Mouse (Mus musculus) adrenal gland, adult 18-20 months (tissue): ENCODE data around the gene Zfp827. TPM values are rescaled to one million over a fixed set of nuclear protein-coding genes. Genes with fewer than 3 reads are reported as not detected.

Source experiments
- DNase-seq, 2 experiments: peaks; one replicate each; pipeline ENCODE4 v3.0.0; 2021 to 2022; ENCODE audit warnings: low spot score in 2 of 2
- long read RNA-seq, 2 experiments: library from polyadenylated mRNA; stranded (forward); transcript quantifications; one replicate each; pipeline ENCODE4 v2.0.0; 2021
- total RNA-seq, 2 experiments: library from RNA; stranded (reverse); gene quantifications; 1 replicate in 1 of 2; 2 replicates in 1 of 2; pipeline ENCODE4 v1.2.3; 2021

Zfp827 gene
- total RNA-seq: 1 to 10 TPM; 6.1 to 6.8 TPM
- long read RNA-seq, experiment 1, partial matches to known transcripts: 0 of 1 reads
- long read RNA-seq, experiment 1, other reads (novel, unspliced or antisense): 1 of 1 reads
- long read RNA-seq, experiment 2, partial matches to known transcripts: 0 of 3 reads
- long read RNA-seq, experiment 2, other reads (novel, unspliced or antisense): 3 of 3 reads

DNA sequence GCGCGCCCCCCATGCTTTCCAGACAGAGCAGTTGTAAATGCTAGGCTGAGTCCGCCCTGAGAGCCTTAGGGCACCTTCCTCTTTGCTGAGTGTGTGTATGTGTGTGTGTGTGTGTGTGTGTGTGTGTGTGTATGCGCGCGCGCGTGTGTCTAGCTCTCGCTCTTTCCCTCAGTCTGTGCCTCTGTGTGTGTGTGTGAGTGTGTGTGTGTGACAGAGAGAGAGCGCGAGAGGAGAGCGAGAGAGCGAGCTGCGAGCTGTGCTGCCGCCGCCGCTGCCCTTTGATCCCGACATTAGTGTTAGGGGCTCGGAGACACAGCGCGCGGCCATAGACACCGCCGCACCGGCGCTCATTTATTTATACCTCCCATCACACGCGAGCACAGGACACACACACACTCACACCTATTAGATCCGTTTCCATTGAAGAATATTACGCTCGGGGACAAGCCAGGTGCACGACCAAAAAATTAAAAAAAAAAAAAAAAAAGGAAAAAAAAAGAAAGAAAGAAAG lies at the start of gene Zfp827:
Zfp827 (plus strand) TSS at position 461 of the 511 bp plus-strand sequence.
- peak; percentile 59 to 68 for DNase-seq

DNA sequence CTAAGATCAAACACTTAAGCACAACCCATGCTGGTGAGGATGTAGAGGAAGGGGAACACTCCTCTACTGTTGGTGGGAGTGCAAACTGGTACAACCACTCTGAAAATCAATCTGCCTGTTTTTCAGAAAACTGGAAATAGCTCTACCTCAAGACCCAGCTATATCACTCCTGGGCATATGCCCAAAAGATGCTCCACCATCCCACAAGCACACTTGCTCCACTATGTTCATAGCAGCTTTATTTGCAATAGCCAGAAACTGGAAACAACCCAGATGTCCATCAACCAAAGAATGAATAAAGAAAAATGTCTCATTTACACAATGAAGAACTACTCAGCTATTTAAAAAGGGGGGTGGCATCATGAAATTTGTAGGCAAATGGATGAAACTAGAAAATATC lies 23.9 kb upstream of the Zfp827 start:
- no peak for DNase-seq

DNA sequence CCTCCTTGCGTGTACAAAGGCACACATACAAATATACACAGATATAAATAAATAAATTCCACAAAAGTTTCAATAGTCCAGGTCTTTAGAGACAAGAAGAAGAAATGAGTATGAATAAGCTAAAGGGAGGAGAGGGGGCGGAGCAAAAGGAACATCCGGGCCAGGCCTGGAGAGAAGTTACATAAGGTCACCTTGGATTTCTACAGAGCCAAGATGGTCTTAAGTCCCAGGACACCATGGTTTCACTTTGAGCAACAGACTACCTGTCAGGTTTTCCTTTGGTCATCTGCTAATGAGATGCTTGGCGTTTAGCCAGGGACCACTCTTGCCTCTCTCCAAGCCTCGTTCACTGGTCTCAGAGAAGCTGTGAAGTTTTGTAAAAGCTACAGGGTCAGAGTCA lies 13.2 kb upstream of the Zfp827 start:
- DNase-seq: no peak

DNA sequence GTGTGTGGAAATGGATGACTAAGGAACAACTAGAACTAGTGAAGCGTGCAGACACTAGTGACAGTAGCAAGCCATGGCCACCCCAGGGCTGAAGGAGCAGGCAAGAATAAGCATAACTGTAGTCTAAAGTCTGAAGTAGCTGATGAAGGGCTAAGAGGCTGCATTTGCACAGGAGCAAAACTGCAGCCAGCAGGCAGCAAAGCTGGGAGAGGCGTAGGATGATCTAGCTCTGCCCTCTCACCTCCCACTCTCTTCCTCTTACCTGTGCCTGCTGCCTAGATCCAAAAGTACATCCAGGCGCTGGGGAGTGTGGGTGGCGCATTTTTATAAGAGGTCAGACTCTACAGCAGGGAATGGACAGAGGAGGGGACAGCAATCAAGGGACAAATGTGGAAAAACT lies 12.2 kb upstream of the Zfp827 start:
- no peak for DNase-seq

DNA sequence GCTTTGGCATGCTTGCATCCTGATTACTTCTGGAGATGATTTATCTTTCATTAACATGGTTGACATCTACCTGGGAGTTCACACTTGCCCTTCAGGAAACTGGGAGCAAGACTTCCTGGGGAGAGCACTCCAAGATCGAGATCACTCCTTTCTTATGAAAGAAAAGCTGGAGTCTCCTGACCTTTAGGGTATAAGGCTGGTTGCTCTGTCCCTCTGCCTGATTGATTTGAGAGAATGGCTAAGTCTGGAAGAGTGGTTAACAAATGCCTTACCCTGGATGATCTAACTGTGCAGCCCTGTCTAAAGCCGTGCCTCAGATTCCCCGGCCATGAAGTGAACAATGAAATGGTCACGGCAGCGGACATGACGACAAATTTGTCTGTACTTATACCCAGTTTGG lies 11.7 kb upstream of the Zfp827 start:
- DNase-seq: no peak

DNA sequence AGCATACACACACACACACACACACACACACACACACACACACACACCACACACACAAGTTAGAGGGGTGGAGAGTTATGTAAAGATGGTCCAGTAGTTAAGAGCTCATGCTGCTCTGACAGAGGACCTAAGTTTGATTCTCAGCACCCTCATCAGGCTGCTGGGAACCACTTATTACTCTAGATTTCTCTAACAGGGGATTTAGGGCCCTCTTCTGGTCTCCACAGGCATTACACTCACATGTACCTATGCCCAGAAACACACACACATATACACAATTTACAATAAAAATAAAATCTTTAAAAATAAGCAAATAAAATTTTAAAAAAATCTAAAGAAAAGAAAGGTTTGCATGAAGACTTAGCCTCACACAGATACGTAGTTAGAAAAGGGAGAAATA lies 4.3 kb upstream of the Zfp827 start:
- no peak for DNase-seq

DNA sequence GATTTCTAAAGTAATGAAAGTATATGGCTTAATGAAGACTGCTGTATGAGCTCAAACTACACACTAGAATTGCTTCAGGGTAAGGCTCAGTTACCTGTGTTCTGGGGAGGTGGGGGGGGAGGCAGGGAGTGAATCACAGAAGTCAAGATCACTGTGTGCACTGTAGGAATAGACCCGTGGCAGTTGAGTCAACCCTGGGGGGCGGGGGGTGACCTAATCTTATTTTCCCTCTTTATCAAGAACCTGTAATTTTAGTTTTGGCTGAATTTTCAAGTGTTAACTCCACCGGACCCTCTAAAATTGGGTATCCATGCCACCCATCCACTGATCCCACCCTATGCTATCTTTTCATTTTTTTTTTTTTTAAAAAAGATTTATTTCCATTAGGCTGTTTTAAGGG lies 918 bp upstream of the Zfp827 start:
- no peak for DNase-seq

DNA sequence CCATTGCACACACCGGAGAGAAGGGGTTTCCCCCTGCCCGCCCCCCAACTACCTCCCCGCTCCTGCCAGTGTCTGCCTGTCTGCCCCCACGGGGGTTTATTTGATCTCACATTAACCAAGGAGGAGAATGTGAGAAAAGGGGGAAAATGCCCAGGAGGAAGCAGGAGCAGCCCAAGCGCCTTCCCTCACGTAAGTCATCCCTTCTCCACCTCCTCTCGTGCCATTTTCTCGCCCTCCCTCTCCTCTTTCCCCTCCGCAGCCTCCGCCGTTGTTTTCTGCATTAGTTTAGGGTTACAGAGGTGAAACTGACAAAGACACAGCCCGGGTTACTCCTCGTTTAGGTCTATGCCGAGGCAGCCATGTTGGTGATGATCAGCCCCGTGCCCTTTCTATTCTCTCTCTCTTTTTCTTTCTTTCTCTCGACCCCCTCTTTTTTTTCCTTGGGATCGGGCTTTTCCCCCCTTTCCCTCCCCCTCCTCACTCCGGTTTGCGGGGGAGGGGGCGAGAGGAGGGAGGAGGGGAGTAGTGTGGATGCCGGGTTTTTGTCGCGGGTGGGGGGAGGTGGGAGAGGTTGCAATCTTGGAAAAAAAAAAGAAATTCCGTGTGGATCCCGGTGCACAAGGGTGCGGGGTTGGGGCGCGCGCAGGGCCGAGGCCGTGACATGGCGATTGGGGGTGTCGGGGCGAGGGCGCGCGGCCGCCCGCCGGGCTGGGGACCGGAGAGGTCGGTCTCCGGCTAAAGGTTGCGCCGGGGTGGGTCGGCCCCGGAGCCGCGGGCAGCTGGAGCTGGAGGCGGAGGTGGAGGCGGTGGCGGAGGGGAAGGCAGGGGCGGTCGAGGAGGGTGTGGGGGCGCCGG lies 531 bp downstream of the Zfp827 start:
- DNase-seq: peak; percentile 46 to 63

DNA sequence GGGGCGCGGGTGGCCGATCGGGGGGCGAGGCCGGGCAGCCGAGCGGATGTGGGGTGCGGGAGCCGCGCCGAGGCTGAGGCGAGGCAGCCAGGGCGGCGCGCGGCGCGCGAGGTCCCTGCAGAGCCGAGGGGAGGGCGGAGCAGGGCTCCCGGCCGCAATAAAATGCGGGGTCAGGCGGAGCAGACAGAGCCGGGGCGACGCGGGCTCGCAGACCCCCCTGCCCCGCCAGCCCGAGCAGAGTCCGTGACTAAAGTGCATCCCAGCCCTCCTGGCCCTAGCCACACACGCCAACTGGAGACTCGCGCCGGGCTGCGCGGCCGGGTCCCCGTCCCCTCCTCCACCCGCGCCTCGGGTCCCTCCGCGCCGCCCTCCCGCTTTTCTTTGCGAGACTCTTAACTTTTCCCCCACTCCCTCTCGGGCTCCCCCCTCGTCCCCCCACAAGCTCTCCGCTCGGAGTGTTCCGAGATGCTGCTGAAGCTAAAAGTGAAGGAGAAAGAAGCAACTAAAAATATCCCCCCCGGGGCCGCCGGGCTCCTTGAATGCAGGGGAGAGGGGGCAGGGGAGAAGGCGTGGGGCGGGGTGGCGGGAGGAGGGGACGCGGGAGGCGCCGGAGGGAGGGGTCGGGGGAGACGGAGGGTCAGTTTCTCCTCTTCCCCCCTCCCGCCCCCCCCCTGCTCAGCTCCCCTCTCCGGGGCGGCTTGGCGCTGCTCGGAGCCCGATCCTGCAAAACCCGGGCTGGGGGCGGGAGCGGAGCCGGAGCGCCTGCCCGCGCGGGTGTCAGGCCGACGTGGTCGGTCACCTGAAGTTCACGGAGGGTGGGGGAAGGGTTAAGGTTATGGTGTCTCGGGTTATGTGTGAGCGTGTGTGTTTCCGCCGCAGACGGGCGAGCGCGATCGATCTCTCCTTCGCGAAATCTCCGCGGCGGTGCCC lies 1.4 kb downstream of the Zfp827 start:
- DNase-seq: peak; percentile 61 to 77

DNA sequence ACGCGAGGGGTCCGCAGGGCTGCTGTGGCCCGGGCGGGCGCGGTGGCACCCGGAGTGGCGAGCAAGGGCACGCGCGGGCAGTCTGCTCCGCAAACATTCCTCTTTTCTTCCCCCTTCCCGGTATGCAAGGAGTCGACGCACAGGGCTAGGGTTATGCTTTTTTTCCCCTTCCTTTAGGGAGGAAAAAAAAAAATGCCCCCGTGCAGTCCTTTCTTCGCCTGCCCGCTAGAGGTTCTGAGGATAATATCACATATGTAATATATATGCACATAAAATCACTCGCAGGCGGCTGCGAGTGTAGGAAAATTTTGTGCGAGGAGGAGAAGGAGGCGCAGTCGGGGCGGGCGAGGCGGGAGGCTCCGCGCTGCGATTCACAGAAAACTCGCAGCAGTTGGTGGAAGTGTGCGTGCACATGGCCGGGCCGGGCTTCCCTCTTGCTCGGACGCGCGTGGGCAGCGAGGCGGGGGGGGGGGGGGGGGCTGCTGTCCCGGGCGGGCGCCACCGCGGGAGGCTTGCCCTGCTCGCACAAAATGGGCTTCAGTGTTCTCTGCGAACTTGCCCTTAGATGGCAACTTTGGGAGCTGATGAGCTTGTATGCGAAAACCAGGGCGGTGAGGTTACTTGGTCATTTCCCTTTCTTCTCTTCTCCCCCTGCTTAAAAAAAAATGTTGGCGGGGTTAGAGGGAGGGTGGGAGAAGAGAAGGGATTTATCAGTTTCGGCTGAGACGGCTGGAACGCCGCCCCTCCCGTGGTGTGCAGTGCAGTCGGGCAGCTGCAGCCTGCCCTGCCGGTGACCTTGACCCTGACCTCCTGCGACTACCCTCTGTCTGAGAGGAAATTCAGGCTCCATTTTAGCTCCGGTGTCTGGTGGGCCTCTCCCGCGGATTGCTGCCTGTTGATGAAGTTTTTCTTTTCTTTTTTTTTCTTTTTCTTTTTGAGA lies 2.4 kb downstream of the Zfp827 start:
- peak; percentile 63 to 67 for DNase-seq

DNA sequence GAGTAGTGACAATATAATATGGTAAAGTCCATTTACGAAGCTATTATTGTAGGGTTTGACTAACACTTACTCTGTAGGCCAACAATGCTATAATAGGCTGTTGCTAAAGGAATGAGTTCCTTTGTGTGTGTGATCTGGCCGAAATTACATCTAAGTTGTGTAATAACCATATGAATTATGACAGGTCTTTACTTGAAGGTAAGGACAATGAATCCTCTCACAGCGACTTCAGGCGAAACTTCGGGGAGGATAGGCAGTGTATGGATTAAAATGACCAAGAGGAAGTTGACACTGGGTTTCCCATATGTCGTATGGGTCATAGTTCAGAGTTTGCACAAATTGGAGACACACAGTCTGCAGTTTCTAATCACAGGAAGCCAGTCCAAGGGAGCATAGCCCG lies 9.3 kb downstream of the Zfp827 start:
- DNase-seq: no peak

DNA sequence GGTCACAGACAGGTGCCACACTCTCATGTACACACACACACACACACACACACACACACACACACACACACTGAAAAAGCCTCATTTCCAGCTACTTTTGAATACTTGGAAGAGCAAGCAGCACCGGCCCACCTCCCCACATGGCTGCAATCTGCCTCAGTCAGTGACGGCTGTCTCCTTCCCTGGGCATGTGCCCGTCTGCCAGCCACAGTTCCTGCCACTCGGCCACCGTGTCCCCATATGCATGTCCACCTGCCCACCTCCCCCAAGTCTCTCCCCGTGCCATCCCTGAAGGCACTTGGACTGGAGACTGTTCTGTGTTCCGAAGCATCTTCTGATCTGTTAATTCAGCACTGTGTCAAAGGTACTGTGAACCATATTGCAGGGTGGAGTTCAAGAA lies 9.8 kb downstream of the Zfp827 start:
- no peak for DNase-seq

DNA sequence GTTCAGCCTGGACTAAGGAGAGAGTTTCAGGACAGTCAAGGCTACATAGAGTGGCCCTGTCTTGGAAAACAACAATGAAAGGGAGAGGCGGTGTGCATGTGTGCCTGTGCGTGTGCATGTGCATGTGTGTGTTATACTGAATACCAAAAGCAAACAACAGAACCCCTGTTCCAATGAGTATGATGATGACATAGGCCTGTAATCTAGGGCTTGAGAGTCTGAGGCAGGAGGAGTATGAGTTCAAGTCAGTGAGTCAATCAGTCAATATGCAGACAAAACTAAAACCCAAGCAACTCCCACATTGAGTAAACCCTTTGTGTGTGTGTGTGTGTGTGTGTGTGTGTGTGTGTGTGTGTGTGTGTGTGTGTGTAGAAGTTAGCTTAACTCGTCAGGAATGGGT lies 13.2 kb downstream of the Zfp827 start:
- DNase-seq: no peak

DNA sequence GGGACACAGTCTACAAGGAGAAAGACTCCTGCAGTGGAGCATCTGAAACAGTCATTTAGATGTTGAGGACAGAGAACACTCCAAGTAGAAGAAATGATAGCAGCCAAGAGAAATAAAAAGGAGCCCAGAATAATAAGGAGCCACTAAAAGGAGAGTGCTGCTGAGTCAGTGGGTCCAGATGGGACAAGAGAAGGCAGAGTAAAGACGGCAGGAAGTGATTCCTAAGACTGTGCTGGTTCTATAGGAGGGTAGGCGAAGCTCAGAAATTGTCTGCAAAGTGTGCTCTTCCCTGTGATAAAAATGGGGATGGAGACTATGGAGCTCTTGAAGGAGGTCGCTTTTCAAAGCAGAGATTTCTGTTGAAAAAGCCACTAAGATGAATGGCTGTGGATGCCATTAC lies 14.0 kb downstream of the Zfp827 start:
- no peak for DNase-seq

DNA sequence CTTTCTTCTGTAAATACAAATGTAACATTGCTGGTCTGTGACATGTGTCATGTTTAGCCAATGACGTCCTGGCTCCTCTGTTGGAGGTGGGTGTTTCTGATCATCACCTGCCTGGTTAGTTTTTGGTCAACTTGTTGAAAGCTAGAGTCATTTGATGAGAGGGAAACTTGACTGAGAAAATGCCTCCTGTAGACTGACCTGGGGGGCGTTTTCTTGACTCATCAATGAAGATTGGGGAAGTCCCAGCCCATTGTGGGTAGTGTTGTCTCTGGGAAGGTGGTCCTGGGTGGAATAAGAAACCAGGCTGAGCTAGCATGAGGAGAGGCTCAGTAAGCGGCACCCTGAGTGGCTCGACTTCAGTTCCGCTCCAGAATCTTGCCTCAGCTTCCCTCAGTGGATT lies 16.4 kb downstream of the Zfp827 start:
- DNase-seq: no peak

DNA sequence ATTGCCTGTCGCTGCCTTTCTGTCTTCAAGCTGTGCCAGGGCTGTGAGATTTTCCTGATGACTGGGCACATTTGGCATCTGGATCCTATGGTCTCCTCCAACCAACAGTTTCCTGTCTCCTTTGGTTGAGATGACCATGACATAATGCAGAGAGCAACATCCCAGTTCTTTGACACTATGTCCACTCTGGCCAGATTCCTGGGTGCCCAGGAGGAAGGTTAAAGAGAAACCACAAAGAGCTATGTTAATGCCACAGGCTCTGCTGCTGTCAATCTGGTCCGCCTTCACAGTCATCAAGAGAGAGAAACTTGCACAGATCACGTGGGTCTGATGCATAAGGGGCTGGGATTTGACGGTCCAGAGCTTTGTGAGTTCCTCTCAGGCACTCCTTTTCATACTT lies 18.4 kb downstream of the Zfp827 start:
- no peak for DNase-seq

DNA sequence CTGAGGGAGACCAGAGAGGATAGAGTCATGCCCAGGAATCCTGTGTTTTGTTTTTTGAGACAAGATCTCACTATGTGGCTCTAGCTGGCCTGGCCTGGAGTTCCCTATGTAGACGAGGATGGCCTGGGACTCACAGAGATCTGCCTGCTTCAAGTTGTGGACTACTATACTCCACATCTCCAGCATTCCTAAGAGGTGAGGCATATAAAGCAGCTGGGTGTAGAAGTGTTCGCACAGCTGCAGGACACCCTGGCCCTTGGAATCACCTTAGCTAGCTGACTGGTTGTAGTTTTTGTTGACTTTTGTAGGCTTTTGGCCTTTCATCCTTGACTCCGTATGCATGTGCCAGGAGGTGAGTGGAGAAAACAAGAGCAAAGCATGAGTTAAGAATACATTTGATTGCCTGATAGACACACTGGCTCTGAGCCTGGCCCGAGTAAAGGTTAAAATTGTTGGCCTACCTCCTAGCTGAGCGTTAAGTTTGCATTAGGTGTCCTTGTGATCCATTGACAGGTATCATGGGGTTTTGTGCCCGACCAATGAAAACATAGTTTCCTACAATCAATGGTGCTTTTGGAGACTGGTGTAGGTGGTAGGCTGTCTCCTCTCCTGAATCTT lies 20.3 kb downstream of the Zfp827 start:
- DNase-seq: no peak

DNA sequence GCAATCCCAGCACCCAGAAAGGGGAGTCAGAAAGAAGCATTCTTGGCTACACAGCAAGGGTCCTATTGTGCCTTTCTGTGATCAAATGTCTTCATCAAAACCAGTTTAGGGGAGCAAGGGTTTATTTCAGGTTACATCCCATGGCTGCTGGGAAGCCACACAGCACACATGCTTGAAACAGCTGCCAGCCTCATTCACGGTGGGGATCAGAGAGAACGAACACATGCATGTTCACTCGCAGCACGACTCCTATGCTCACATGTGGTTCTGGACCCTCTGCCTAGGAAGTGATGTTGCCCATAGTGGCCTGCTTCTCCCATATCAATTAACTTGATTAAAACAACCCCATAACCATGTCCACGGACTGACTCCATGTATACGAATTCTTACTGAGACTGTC lies 26.0 kb downstream of the Zfp827 start:
- no peak for DNase-seq

DNA sequence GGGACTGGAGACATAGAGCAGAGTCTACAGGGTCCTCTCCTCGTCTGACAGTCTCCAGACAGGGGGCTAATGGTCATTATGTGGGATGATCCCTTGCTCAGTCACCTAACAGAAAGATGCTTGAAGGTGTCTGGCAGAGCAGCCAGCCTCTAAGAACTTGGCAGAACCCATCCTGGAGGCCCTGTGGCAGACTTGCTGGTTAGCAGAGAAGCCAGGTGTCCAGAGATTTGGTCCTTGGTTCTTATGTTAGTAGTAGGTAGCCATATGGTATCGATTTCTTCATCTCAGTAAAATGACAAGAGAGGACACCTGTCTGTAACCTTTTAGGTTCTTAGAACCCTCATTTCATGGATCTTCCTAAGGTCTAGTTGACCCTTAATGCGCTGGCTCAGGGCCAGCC lies 28.9 kb downstream of the Zfp827 start:
- no peak for DNase-seq

DNA sequence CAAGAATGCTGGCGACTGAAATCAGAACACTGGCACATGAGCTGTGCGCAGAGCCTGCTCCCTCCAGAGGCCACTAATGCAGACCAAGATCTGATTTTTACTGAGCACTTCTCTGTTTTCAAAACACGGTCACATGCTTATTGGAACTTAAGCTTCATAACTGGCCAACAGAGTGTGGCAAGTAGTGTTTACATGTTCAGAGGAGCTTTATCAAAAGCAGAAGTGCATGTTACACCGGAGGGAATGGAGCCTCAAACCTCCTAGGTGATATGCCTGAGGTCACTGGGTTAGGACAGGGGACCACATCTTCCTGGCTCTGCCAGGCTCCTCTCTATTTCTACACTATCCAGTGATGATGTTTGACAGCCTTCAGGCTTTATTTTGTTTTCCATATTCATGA lies 31.1 kb downstream of the Zfp827 start:
- no peak for DNase-seq
